Mouse (Mus musculus): ENCODE measurements around the gene Daam1. TPM values are rescaled to one million over a fixed set of nuclear protein-coding genes. Genes with fewer than 3 reads are reported as not detected.

Gene Daam1
- total RNA-seq, 2 experiments from 2014 or later: 70.7 to 86.4 TPM

DNA sequence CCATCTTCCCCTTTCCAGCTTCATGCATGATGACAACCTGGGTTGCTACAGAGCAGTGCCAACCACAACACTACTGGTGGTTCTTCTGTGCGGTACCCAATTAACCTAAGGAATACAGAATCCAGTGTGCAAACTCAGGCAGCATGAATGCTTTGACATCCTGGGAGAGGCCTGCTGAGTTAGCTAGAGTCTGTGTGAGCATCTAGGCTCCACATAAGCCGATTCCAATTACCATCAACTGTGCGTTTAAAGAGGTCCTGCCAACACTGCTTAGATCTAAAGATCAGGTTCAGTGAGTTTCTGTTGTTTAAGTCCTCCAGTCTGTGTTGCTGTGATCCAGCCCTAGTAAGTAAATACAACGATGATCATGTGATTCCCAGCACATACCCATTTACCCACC, 189.4 kb downstream of the Daam1 start:
- intact Hi-C loops (cut with DNase I): no loop called here
- no peak for DNase-seq

DNA sequence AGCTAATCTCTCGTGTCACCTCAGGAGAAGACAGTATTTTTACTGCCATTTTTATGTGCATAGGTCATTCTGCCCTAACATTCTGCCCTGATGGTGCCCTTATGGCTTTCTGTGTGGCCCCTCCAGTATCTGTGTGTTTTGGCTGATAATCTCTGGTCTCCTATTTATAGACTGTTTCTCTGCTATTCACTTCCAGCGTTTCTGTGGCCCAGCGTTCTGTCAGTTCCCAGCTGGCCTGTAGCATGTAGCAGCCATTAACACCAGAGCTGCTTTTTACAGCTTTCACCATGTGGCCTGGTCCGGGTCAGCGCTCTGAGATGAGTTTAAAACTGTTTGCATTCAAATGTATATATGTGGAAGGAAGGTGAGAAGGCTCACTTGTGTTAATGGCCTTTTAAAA, 190.7 kb downstream of the Daam1 start:
- intact Hi-C loops (cut with DNase I): no loop called here
- DNase-seq: peak; percentile 39 to 45

DNA sequence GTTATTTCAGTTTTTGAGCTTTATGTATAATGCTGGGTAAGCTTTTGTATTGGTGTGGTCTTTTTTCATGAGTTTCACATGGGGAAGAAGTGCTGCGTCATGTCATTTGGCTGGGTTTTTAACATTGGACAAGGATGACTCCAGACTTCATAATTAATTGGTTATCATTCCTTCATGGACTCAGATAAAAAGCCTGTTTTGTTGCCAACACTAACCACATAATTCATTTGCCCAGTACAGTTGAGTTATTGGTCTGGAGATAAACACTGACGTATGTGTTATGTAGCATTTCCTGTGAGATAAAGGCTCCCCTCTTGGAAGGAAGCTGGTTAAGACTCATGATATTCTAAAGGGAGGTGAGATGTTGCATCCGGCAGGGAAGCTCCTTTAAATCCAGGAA, 191.9 kb downstream of the Daam1 start:
- intact Hi-C loops (cut with DNase I): no loop called here
- no peak for DNase-seq

DNA sequence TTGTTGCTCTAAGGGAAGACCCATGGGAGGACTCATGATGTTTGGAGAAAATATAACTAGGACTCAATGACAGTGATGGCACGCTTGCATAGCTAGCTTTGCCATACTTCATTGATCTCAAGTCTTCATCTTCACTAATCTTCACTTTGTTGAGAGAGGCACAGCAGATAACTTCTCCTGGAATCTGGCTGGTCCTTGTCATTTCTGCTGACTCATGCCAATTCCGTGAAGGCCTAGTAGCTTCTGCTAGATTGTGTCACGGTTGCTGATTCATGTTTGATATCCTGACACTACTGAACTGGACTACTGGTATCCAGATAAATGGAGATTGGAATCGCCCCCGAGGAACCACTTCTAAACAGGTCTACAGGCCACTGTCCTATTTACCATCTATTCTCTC, 192.7 kb downstream of the Daam1 start:
- DNase-seq: no peak
- intact Hi-C loops (cut with DNase I): no loop called here

DNA sequence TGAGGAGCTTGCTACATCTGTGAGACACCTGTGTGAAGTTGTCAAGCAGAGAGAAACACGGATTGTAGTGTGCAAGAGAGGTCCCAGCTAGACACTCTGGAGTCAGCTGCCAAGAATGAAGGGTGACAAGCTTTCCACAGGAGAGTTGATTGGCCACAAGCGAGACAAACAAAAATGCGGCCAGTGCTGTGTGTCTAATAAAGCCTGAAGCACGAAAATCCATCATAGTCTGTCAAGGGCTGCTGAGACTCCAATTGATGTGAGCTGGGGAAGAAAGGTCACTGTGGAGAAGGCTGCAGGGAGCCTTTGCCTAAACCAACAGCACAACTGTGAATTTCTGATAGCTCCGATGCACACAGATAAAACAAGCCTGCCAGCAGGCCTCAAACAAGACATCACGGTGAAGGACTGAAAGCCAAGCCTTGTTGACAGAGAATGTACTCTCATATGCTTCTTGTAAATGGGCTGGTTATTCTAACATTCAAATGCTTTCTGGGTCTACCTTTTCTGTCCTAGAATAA, 194.5 kb downstream of the Daam1 start:
- intact Hi-C loops (cut with DNase I): no loop called here
- no peak for DNase-seq

DNA sequence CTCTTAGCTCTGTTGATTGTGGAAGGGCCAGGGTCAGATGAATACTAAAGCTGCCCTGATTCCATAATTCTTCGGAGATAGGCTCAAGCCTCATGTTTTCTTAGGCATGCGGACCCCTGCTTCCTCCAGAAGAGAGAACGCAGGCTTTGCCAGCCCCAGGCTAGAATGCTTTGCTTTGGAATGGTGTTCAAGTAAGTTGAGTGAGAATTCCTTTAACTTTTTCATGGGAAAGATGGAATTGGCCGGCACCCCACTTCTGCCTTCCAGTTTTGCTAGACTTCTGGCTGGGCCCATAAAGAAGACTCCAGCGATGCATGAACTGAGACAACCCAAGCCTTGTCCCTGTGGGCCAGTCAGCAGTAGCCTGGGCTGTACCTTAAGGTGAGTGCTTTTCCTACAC, 200.3 kb downstream of the Daam1 start:
- DNase-seq: peak; percentile 45 to 68
- intact Hi-C loops (cut with DNase I): no loop called here

DNA sequence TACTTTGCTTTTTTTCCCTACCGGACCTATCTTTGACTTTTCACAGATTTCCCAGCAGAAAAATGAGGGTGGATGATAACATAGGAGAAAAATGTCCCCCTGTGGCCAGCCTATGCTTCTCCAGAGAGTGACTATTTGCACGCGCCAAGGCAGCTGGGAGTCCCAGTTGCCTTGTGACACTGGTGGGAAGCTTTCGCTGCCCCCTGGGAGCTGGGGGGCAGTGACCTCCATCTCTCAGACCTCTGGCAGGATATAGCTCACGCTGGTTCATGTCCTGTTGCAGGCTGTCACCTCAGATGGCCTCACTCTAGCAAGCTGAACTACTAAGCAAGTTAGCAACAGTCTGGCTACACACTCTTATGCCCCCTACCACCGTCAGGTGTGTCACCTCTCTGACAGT, 200.9 kb downstream of the Daam1 start:
- peak; percentile 72 to 73 for DNase-seq
- intact Hi-C loops (cut with DNase I): no loop called here

DNA sequence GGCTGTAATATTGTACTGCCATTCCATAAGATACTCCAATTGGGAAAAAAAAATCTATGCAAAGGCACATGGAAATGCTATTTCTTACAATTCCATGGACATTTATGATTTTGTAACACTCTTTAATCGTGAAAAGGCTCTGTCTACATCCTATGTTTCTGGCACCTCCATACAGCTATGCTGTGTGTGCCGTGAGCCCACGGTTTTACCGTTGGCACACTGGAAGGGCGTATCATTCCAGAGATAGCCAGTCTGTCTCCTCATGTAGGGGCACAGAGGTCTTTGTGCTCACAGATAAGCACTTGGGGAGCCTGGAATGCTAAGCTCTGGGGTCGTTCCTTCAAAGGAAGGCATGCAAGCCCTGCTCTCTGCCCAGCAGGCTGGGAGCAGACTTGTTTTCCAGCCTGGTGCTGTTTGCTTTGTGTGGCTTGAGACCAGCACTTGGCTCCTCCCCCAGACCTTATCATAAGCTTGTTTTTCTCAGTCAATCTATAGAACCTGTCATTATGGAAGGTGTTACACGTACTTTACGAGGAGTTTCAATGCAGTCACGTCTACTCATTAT, 205.3 kb downstream of the Daam1 start:
- no peak for DNase-seq
- intact Hi-C loops (cut with DNase I): no loop called here

DNA sequence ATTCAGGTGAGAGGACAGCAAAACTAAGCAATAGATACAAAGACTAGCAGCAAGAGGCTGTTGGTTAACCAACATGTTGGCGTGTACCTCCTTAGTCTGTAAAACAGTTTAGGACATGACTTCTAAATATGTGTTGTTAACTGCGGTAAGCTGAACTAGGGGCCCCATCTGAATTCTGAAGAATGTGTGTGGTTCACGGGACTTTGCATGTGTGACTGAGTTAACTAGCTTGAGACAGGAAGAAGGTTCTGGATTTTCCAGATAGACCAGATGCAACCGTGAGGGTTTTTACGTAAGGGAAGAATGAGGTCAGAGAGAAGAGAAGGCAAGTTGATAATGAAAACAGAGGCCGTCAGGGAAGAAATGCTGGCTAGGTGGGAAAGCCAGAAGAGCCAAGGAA, 206.2 kb downstream of the Daam1 start:
- intact Hi-C loops (cut with DNase I): no loop called here
- DNase-seq: no peak

DNA sequence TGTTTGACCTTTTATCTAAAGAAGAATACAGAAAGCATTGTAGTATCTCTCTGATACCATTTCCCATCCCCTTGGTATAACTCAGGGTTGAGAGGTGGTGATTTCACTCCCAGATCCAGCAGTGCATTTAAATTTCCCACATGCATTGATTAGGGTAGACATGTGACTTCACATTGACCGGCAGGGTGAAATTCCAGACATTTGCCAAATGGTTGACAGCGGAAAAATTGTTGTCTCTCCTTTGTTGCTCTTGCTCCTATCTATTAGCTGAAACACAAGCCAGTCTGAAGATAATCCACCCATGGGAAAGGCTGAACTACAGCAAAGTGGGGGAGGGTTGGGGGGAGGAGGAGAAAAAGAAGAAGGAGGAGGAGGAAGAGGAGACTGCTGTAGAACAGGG, 208.0 kb downstream of the Daam1 start:
- no peak for DNase-seq
- intact Hi-C loops (cut with DNase I): no loop called here

DNA sequence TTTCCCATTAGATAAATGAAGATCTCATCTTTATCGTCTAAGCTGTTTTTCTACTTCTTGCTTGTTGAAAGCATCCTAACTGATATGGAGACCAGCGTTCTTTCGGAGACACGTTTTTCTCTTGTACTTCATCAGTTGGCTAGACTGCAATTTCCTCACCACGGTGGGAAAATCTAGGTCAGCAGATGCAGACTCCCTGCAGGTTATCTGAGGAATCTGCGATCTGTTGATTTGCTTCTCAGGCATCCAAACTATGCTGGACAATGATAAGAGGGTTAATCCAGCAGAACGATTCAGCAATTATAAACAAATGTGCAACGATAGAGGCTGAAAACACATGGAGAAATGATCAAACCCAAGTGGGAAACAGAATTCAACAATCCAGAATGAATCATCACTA, 208.6 kb downstream of the Daam1 start:
- intact Hi-C loops (cut with DNase I): no loop called here
- no peak for DNase-seq

DNA sequence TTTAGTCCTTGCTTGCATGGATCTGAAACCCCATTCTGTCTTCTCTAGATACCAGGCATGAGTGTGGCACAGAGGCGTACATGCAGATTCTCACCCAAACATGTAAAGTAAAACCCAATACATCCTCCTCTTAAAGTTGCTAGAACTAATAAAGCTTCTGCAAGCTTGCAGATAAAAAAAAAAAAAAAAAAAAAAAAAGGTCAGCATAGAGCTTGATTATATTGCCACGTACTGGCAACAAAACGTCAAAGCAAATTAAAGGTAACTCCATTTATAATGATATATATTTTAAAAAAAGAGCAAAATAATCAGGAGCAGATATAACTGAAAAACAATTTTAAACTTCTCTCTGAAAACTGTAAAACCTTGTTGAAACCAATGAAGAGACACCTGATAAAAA, 210.4 kb downstream of the Daam1 start:
- intact Hi-C loops (cut with DNase I): no loop called here
- DNase-seq: no peak

Other genes starting within 250 kb of the Daam1 start
- gene Gpr135, start 240.0 kb downstream of the Daam1 start, total RNA-seq (2021): under 1 TPM; 0.64 to 0.79 TPM

Measured in heart, postnatal 10 days (tissue).